Mouse (Mus musculus) cerebellum, postnatal 10 days (tissue): ENCODE data around the gene Msrb3.

Experiments used
- DNase-seq, 2 experiments: peaks; one replicate each; pipeline ENCODE4 v3.0.0; 2021; ENCODE audit warnings: mixed read lengths in 2 of 2

The Msrb3 gene

DNA sequence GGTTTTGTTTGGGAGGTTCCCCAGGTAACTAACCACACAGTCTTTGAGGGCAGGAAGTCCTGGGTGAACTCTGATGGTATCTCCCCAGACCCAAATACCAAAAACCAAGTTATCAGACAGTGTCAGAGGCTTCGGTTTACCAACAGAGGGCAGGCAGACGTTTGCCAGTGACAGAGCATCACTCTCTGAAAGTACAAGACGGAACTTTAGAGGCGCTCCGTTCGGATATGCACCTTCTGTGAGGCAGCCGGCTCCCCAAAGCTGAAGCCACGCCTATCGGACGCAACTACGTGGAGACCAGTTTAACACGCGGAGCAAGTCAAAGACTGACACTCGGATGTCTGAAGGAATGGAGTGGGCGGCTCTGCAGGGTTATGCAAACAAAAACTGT lies 3.0 kb downstream of the Msrb3 start:
- no peak for DNase-seq

GRCm38 (mm10) chr10:120894978-120895898 lies 3.7 kb downstream of the Msrb3 start:
- no peak for DNase-seq

- no peak for DNase-seq
Observed at GRCm38 (mm10) chr10:120893938-120894337, 5.0 kb downstream of the Msrb3 start.

DNA sequence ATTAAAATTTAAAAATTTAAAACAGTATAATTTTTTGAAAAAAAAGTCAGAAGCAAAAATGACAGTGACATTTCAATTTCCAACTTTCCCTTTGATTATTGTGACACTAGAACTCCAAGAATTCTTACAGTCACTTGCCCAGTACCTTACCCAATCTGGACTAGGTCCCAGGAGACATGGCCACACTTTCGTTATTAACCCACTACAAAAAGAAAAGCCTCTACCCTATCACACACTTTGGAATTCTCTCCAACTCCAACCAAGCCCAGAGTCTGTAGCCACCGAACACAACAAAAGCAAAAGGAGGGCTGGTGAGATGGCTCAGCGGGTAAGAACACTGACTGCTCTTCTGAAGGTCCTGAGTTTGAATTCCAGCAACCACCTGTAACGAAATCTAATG lies 7.8 kb downstream of the Msrb3 start:
- DNase-seq = no peak

- DNase-seq = no peak
Observed at GRCm38 (mm10) chr10:120890592-120890991, 8.3 kb downstream of the Msrb3 start.

DNA sequence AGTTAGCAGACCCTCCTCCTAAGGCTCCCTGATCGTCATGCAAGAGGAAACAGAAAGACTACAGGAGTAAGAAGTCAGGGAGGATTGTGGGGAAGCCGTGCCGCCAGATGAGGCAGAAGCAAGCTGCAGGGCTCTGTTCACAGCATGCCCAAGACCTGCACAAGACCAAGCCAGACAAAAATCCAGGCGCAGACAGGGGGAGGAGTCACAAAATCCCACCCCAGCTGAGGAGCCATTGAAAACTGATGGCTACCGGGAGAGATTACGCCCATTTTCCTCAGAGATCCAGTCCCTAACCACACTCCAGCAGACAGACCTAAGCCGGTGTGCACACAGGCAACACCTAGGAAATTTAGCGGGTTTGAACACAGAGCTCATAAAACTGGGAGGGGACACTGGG lies 10.4 kb downstream of the Msrb3 start:
- DNase-seq = no peak

GRCm38 (mm10) chr10:120884220-120884619 lies 14.7 kb downstream of the Msrb3 start:
- no peak for DNase-seq

GRCm38 (mm10) chr10:120883732-120884131 lies 15.2 kb downstream of the Msrb3 start:
- DNase-seq = no peak

DNA sequence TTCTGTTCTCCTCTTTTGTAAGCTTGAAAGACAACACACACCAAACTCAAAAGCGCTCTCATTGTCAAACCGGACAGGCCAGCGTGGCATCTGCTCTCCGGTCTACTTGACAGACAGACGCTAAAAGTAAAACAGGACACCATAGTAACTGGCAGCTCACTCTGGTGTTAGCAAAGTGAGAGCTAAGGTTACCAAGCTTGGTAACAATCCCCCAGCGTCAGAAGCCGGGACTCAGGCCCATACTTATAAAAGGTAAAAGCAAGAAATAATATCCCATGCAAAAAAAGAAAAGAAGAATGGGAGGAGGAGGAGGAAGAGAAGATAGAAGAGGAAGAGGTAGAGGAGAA lies 15.9 kb downstream of the Msrb3 start:
- no peak for DNase-seq

- DNase-seq = peak; percentile 74 to 75
Observed at GRCm38 (mm10) chr10:120882347-120883068, 16.4 kb downstream of the Msrb3 start.

- DNase-seq = no peak
Observed at GRCm38 (mm10) chr10:120876549-120877270, 22.2 kb downstream of the Msrb3 start.

DNA sequence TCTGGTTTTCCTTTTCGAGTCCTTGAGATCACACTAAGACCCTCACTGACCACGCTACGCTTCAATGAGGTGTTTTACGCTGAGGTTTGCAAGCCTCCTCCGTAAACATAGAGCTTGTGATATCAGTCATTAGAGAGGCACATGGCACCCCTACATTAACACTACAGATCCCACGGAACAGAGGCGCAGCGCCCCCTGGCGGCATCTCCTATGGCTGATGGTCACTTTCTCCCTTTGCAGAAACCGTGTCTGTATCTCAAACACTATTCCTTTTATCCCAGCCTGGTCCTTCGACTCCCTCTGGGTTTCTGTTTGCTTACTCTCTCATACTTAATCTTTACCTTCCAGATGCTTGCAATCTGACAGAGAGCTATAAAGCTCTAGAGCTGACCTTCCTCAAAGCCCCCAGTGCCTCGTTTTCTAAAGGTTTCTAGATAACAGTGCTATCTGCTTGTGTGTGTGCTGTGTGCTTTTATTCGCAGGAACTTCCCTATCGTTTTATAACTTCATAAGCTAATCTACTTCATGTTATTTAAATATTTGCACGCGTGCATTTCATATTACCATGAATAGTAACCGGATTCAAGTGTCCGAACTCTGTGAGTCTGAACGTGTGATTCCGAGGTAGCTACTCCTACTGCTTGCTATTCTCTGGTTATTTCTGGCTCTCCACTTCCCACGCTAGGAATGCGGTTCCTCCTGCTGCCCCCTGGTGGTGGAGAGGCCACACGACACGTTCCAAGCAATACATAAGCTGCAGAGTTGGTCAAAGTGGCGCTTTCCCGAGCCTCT lies 23.0 kb downstream of the Msrb3 start:
- peak; percentile 94 to 96 for DNase-seq

GRCm38 (mm10) chr10:120874261-120874660 lies 24.6 kb downstream of the Msrb3 start:
- DNase-seq = no peak

GRCm38 (mm10) chr10:120873646-120874201 lies 25.2 kb downstream of the Msrb3 start:
- DNase-seq = no peak

DNA sequence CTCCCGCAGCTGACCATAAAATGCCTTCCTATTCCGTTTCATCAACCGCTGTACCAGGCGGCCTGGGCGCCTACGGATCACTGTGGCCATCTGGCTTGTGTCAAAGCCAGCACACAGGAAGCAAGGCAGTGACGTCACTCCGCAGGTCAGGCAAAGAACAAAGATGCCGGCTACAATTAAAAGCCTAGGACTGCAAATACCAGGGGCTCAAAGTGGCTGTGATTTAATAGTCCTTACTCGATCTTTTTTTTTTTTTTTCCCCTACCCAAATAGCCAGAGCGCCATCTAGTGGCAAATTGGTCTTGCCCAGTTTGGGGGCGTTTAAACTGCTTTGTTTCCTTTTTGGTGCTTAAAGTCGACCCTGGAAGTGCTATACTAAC lies 26.4 kb downstream of the Msrb3 start:
- peak; percentile 79 to 81 for DNase-seq

- DNase-seq = no peak
Observed at GRCm38 (mm10) chr10:120871630-120872482, 27.0 kb downstream of the Msrb3 start.

- no peak for DNase-seq
Observed at GRCm38 (mm10) chr10:120871096-120871495, 27.8 kb downstream of the Msrb3 start.

GRCm38 (mm10) chr10:120869241-120869775 lies 29.6 kb downstream of the Msrb3 start:
- DNase-seq = no peak

GRCm38 (mm10) chr10:120864446-120864845 lies 34.5 kb downstream of the Msrb3 start:
- DNase-seq = peak; percentile 81 to 85

- no peak for DNase-seq
Observed at GRCm38 (mm10) chr10:120861674-120862073, 37.2 kb downstream of the Msrb3 start.

GRCm38 (mm10) chr10:120861194-120861593 lies 37.7 kb downstream of the Msrb3 start:
- peak; percentile 52 to 65 for DNase-seq
